Mouse (Mus musculus): Measurements from ENCODE around the gene Atad1. TPM values are rescaled to one million over a fixed set of nuclear protein-coding genes. Genes with fewer than 3 reads are reported as not detected.

Atad1 gene
- polyA plus RNA-seq, 1 experiment: 14.8 TPM

DNA sequence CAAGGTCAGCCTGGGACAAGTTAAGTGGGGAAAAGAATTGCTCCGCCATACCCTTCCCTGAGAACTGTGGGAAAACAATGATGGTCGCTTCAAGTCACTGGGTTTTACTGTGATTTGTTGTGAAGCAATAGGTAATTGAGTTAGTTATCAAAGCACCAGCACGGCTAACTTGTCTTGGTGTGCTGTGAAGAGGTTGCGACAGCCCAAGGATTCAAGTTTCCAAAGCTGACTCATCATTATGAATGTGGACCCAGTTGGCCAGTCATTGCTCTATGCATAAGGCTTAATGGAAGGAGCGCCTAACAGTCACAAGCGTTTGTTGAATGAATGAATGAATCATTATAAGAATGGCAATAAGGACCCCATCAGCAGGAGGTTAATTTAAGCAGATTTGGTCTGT is 12.8 kb upstream of the Atad1 start:
- TF ChIP-seq MYOG (IDR thresholded peaks at IDR 0.05; ENCODE audit: control insufficient read depth in 1 of 3, insufficient read depth in 1 of 3, insufficient read length in 2 of 3, low read depth in 2 of 3): no peak
- TF ChIP-seq MAX (IDR thresholded peaks at IDR 0.05; ENCODE audit: low read depth): no peak
- no peak for TF ChIP-seq POLR2AphosphoS2 (IDR thresholded peaks at IDR 0.05; ENCODE audit: insufficient read length, low read depth)
- TF ChIP-seq USF1 (IDR thresholded peaks at IDR 0.05; ENCODE audit: low read depth): no peak
- TF ChIP-seq TCF12 (IDR thresholded peaks at IDR 0.05; ENCODE audit: insufficient read depth, poor library complexity, severe bottlenecking): no peak
- no peak for TF ChIP-seq POLR2A (IDR thresholded peaks at IDR 0.05; ENCODE audit: insufficient read length, low read depth)
- TF ChIP-seq REST (IDR thresholded peaks at IDR 0.05; ENCODE audit: insufficient read depth, insufficient read length): no peak
- no peak for TF ChIP-seq MYOD1 (IDR thresholded peaks at IDR 0.05; ENCODE audit: control insufficient read depth in 1 of 3, insufficient read length in 2 of 3, low read depth in 2 of 3)
- TF ChIP-seq CEBPB (IDR thresholded peaks at IDR 0.05; ENCODE audit: insufficient read depth, poor library complexity, severe bottlenecking): no peak
- TF ChIP-seq SRF (IDR thresholded peaks at IDR 0.05; ENCODE audit: control insufficient read depth, insufficient read length, low read depth): no peak
- TF ChIP-seq TCF3 (IDR thresholded peaks at IDR 0.05; ENCODE audit: insufficient read length, low read depth): no peak
- no peak for TF ChIP-seq E2F4 (IDR thresholded peaks at IDR 0.05; ENCODE audit: insufficient read depth)
- H3K27me3 ChIP-seq (ENCODE audit: control insufficient read depth, insufficient read depth, insufficient read length): no peaks in the 10 kb centered on the region
- H3K4me3 ChIP-seq: no peak overlapping the region
- no peak overlapping the region for H3K4me2 ChIP-seq (ENCODE audit: low read depth)
- no peak overlapping the region for H3ac ChIP-seq (ENCODE audit: control insufficient read depth, insufficient read length)
- H3K36me3 ChIP-seq (ENCODE audit: control insufficient read depth, insufficient read depth): no peaks in the 10 kb centered on the region
- H3K79me2 ChIP-seq (ENCODE audit: control insufficient read depth, insufficient read depth): no peaks in the 10 kb centered on the region

DNA sequence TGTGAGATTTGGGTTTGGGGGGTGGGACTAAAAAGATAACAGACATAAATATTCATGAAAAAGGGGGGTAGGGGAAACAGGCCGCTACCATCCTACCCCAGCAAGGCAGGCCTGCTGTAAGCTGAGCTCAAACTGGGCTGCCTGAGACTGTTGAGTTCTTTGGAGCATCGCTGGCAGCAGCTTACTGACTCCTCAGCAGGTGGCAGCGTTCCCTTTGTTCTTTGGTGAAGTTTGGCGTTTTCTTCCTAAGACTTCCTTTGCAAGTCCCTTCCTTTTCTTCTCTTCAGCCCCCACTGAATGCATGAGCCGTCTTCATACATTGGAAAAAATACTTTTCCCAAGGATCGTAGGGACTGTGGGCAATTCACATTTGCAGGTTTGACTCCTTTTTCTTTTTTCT is 9.8 kb upstream of the Atad1 start:
- H3K4me3 ChIP-seq: no peak overlapping the region
- TF ChIP-seq MYOG (IDR thresholded peaks at IDR 0.05; ENCODE audit: control insufficient read depth in 1 of 3, insufficient read depth in 1 of 3, insufficient read length in 2 of 3, low read depth in 2 of 3): no peak
- no peaks in the 10 kb centered on the region for H3K36me3 ChIP-seq (ENCODE audit: control insufficient read depth, insufficient read depth)
- H3K4me2 ChIP-seq (ENCODE audit: low read depth): no peak overlapping the region
- H3ac ChIP-seq (ENCODE audit: control insufficient read depth, insufficient read length): no peak overlapping the region
- no peaks in the 10 kb centered on the region for H3K79me2 ChIP-seq (ENCODE audit: control insufficient read depth, insufficient read depth)
- H3K27me3 ChIP-seq (ENCODE audit: control insufficient read depth, insufficient read depth, insufficient read length): no peaks in the 10 kb centered on the region

DNA sequence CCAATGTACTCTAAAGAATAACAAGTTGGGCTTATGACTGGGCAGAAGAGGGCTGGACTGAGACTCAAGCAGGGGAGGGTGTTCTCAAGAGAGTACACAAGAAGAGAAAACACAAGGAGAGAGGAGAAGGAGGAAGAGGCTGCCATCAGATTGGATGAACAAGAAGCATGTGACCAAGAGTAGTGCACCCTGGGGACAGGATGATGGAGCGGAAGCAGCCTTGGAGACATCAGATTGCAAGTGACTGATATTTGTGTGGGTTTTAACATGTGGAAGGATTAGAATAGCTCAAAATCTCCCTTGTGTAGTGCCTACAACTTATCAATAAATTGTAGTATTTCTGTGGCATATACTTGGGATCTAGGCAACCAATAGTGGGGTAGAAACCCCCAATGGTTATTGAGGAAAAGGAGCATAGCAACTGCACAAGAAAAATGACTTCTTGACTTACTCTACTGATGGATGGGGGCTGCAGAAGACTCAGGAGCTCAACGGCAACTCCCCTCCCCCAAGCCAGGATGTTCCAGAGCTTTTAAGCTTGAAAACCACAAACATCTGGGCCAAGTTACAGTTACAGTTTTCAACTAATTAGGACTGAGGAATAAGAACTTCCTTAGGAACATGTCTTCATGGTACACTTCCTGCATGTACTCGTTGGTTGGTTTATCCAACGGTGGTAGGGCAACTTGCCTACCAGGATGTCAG is 1.2 kb upstream of the Atad1 start:
- Histone ChIP-seq H3ac (ENCODE audit: control insufficient read depth, insufficient read length) (no peak overlapping the region), H3K79me2 (ENCODE audit: control insufficient read depth, insufficient read depth) (no peaks in the 10 kb centered on the region), H3K4me2 (ENCODE audit: low read depth) (no peak overlapping the region), H3K4me3 (no peak overlapping the region), H3K27me3 (ENCODE audit: control insufficient read depth, insufficient read depth, insufficient read length) (no peaks in the 10 kb centered on the region), H3K36me3 (ENCODE audit: control insufficient read depth, insufficient read depth) (no peaks in the 10 kb centered on the region)
- TF ChIP-seq TCF3 (IDR thresholded peaks at IDR 0.05; ENCODE audit: insufficient read length, low read depth) (no peak), MAX (IDR thresholded peaks at IDR 0.05; ENCODE audit: low read depth) (no peak), CEBPB (IDR thresholded peaks at IDR 0.05; ENCODE audit: insufficient read depth, poor library complexity, severe bottlenecking) (no peak)

DNA sequence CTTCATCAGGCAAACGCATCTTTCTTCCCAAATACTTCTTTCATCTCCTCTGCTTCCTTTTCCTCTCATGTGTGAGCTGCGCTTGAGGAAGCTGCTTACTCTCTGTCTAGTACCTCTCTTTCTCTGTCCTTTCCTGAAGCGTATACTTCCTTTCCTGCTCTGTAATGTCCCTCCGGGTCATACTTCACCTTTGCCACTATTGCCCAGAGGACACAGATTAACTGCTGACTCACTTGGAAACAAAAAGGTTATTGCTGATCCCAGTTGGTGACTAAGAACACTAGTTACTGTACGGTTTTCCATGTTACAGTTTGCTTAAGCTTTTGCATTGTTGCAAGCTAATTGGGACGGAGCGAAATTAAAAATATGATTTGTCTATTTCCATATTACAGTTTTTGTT is 1.7 kb downstream of the Atad1 start:
- TF ChIP-seq SRF (IDR thresholded peaks at IDR 0.05; ENCODE audit: control insufficient read depth, insufficient read length, low read depth) (no peak), TCF3 (IDR thresholded peaks at IDR 0.05; ENCODE audit: insufficient read length, low read depth) (no peak), USF1 (IDR thresholded peaks at IDR 0.05; ENCODE audit: low read depth) (no peak), MAX (IDR thresholded peaks at IDR 0.05; ENCODE audit: low read depth) (no peak), POLR2A (IDR thresholded peaks at IDR 0.05; ENCODE audit: insufficient read length, low read depth) (no peak), CEBPB (IDR thresholded peaks at IDR 0.05; ENCODE audit: insufficient read depth, poor library complexity, severe bottlenecking) (no peak), E2F4 (IDR thresholded peaks at IDR 0.05; ENCODE audit: insufficient read depth) (no peak), REST (IDR thresholded peaks at IDR 0.05; ENCODE audit: insufficient read depth, insufficient read length) (no peak), MYOD1 (IDR thresholded peaks at IDR 0.05; ENCODE audit: control insufficient read depth in 1 of 3, insufficient read length in 2 of 3, low read depth in 2 of 3) (no peak), MYOG (IDR thresholded peaks at IDR 0.05; ENCODE audit: control insufficient read depth in 1 of 3, insufficient read depth in 1 of 3, insufficient read length in 2 of 3, low read depth in 2 of 3) (no peak)

DNA sequence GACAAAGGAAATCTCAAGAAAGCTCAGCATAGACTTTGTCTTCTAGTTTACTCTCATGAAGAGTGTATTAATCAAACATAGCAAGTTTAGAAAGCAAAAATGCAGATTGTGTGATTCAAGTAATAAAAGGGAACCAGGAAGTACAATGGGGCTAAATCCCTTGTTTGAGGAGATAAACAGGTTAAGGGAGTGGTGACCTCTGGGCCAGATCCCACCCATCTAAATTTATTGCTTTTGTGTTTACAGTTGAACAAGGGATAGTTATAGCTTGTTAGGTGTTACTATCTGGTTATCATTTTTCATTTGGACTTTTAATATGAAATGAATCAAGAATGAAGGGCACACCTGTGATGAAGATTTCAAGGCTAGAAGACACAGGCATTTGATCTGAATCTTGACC is 6.7 kb downstream of the Atad1 start:
- H3K79me2 ChIP-seq (ENCODE audit: control insufficient read depth, insufficient read depth): no peaks in the 10 kb centered on the region
- no peak for TF ChIP-seq POLR2AphosphoS2 (IDR thresholded peaks at IDR 0.05; ENCODE audit: insufficient read length, low read depth)
- TF ChIP-seq SRF (IDR thresholded peaks at IDR 0.05; ENCODE audit: control insufficient read depth, insufficient read length, low read depth): no peak
- no peak for TF ChIP-seq MAX (IDR thresholded peaks at IDR 0.05; ENCODE audit: low read depth)
- no peak for TF ChIP-seq E2F4 (IDR thresholded peaks at IDR 0.05; ENCODE audit: insufficient read depth)
- no peak for TF ChIP-seq MYOD1 (IDR thresholded peaks at IDR 0.05; ENCODE audit: control insufficient read depth in 1 of 3, insufficient read length in 2 of 3, low read depth in 2 of 3)
- no peak for TF ChIP-seq REST (IDR thresholded peaks at IDR 0.05; ENCODE audit: insufficient read depth, insufficient read length)
- no peak for TF ChIP-seq TCF3 (IDR thresholded peaks at IDR 0.05; ENCODE audit: insufficient read length, low read depth)
- no peak for TF ChIP-seq POLR2A (IDR thresholded peaks at IDR 0.05; ENCODE audit: insufficient read length, low read depth)
- TF ChIP-seq TCF12 (IDR thresholded peaks at IDR 0.05; ENCODE audit: insufficient read depth, poor library complexity, severe bottlenecking): no peak
- TF ChIP-seq CEBPB (IDR thresholded peaks at IDR 0.05; ENCODE audit: insufficient read depth, poor library complexity, severe bottlenecking): no peak
- TF ChIP-seq USF1 (IDR thresholded peaks at IDR 0.05; ENCODE audit: low read depth): no peak
- TF ChIP-seq MYOG (IDR thresholded peaks at IDR 0.05; ENCODE audit: control insufficient read depth in 1 of 3, insufficient read depth in 1 of 3, insufficient read length in 2 of 3, low read depth in 2 of 3): no peak
- no peak overlapping the region for H3ac ChIP-seq (ENCODE audit: control insufficient read depth, insufficient read length)
- H3K36me3 ChIP-seq (ENCODE audit: control insufficient read depth, insufficient read depth): no peaks in the 10 kb centered on the region
- H3K27me3 ChIP-seq (ENCODE audit: control insufficient read depth, insufficient read depth, insufficient read length): peaks cover 6% of the 10 kb centered on the region
- H3K4me2 ChIP-seq (ENCODE audit: low read depth): no peak overlapping the region
- no peak overlapping the region for H3K4me3 ChIP-seq

More for the DNA sequence above, 1.7 kb downstream of the Atad1 start:
- Histone ChIP-seq H3K4me2 (ENCODE audit: low read depth) (no peak overlapping the region), H3K27me3 (ENCODE audit: control insufficient read depth, insufficient read depth, insufficient read length) (no peaks in the 10 kb centered on the region), H3ac (ENCODE audit: control insufficient read depth, insufficient read length) (no peak overlapping the region), H3K79me2 (ENCODE audit: control insufficient read depth, insufficient read depth) (no peaks in the 10 kb centered on the region), H3K4me3 (no peak overlapping the region), H3K36me3 (ENCODE audit: control insufficient read depth, insufficient read depth) (no peaks in the 10 kb centered on the region)

All from myocyte (in vitro differentiated cells).